Mouse (Mus musculus) limb, embryonic 12.5 days (tissue): Measurements from ENCODE around the gene Fam199x. TPM values are rescaled to one million over a fixed set of nuclear protein-coding genes. Genes with fewer than 3 reads are reported as not detected.

Experiments
- ATAC-seq: fragments of 200-750 bp; cut with Nextera tagmentation; 2 replicates; pipeline ENCODE4 v1.8.0; 2017; ENCODE audit warnings: low read depth, moderate TSS enrichment; ENCODE audit not compliant: insufficient number of reproducible peaks, insufficient read depth, low FRiP score, low TSS enrichment
- H3K27ac ChIP-seq: fragments of 300-500 bp; sonication (generic); 2 replicates; pipeline ENCODE4 v1.5.1; 2016; ENCODE audit warnings: mild to moderate bottlenecking, moderate library complexity
- H3K27me3 ChIP-seq: fragments of 300-500 bp; sonication (generic); 2 replicates; pipeline ENCODE4 v1.6.1; 2016; ENCODE audit warnings: mild to moderate bottlenecking, moderate library complexity
- H3K36me3 ChIP-seq: fragments of 300-500 bp; sonication (generic); 2 replicates; pipeline ENCODE4 v1.6.1; 2016; ENCODE audit warnings: mild to moderate bottlenecking, moderate library complexity
- H3K4me1 ChIP-seq: fragments of 300-500 bp; sonication (generic); replicated peaks from 2 replicates; pipeline ENCODE4 v1.6.1; 2016
- H3K4me2 ChIP-seq: fragments of 300-500 bp; sonication (generic); 2 replicates; pipeline ENCODE4 v1.6.1; 2016; ENCODE audit warnings: mild to moderate bottlenecking, moderate library complexity
- H3K4me3 ChIP-seq: fragments of 300-500 bp; sonication (generic); replicated peaks from 2 replicates; pipeline ENCODE4 v1.5.1; 2016; ENCODE audit warnings: mild to moderate bottlenecking
- H3K9ac ChIP-seq: fragments of 300-500 bp; sonication (generic); replicated peaks from 2 replicates; pipeline ENCODE4 v1.6.1; 2016; ENCODE audit warnings: mild to moderate bottlenecking, moderate library complexity
- H3K9me3 ChIP-seq: fragments of 300-500 bp; sonication (generic); 2 replicates; pipeline ENCODE4 v1.6.1; 2016; ENCODE audit warnings: mild to moderate bottlenecking, moderate library complexity
- WGBS: fragments of 180-500 bp; shearing (Covaris S2); methylation state at CpG from one replicate; pipeline ENCODE4 v1.1.7; 2016; 5-methylcytosine and 5-hydroxymethylcytosine counted together
- polyA plus RNA-seq: library from polyadenylated mRNA; unstranded; fragments of >200 nt; fragmentation: Nextera tagmentation; extraction: Ambion mirVana; gene quantifications from 2 replicates; pipeline ENCODE4 v1.2.1, GENCODE M21; 2016

Fam199x gene
- polyA plus RNA-seq, 1 experiment from 2014 or later, result 15.0 TPM

- Histone ChIP-seq H3K4me2 (no peak overlapping the region), H3K9me3 (no peaks in the 10 kb centered on the region), H3K27me3 (no peaks in the 10 kb centered on the region; the same call in 1 of the 2 replicates), H3K27ac (no peak overlapping the region), H3K4me3 (no peak overlapping the region), H3K9ac (no peak overlapping the region), H3K4me1 (no peaks in the 10 kb centered on the region), H3K36me3 (no peaks in the 10 kb centered on the region)
- ATAC-seq, result no peak
- WGBS, result 91% methylated on average over 9 of the region's 9 CpGs
These were observed 13.8 kb downstream of the Fam199x start for GRCm38 (mm10) chrX:137063202-137063601.

GRCm38 (mm10) chrX:137104531-137104930 is 55.1 kb downstream of the Fam199x start:
- Histone ChIP-seq H3K9me3 (no peaks in the 10 kb centered on the region), H3K4me2 (no peak overlapping the region), H3K9ac (no peak overlapping the region), H3K36me3 (no peaks in the 10 kb centered on the region), H3K27ac (no peak overlapping the region), H3K4me1 (no peaks in the 10 kb centered on the region), H3K4me3 (no peak overlapping the region), H3K27me3 (peaks cover 63% of the 10 kb centered on the region)
- no peak for ATAC-seq
- 19% methylated on average over 25 of the region's 25 CpGs for WGBS

GRCm38 (mm10) chrX:137106498-137106897 is 57.1 kb downstream of the Fam199x start:
- Histone ChIP-seq H3K4me2 (no peak overlapping the region), H3K27ac (no peak overlapping the region), H3K9me3 (no peaks in the 10 kb centered on the region), H3K9ac (no peak overlapping the region), H3K4me1 (no peaks in the 10 kb centered on the region), H3K36me3 (no peaks in the 10 kb centered on the region), H3K27me3 (peaks cover 47% of the 10 kb centered on the region), H3K4me3 (no peak overlapping the region)
- ATAC-seq, result no peak
- WGBS, result 19% methylated on average over 13 of the region's 13 CpGs

GRCm38 (mm10) chrX:137118097-137118746 is 68.8 kb downstream of the Fam199x start:
- ATAC-seq, result no peak

GRCm38 (mm10) chrX:137119675-137120423 is 70.5 kb downstream of the Fam199x start:
- H3K36me3 ChIP-seq, result no peaks in the 10 kb centered on the region
- peak overlapping the region; percentile 6; the same call in 1 of the 2 replicates for H3K4me3 ChIP-seq
- ATAC-seq, result 0 out of 2 replicates have a peak, but pooled peaks have one; percentile 33
- no peak overlapping the region for H3K9ac ChIP-seq
- H3K27ac ChIP-seq, result no peak overlapping the region
- 23% methylated on average over 52 of the region's 52 CpGs for WGBS
- peaks cover 85% of the 10 kb centered on the region for H3K27me3 ChIP-seq
- no peaks in the 10 kb centered on the region for H3K9me3 ChIP-seq
- no peaks in the 10 kb centered on the region for H3K4me1 ChIP-seq
- H3K4me2 ChIP-seq, result peak overlapping the region; percentile 37

More at GRCm38 (mm10) chrX:137118097-137118746, 68.8 kb downstream of the Fam199x start:
- H3K27ac ChIP-seq, result no peak overlapping the region
- peak overlapping the region; percentile 31 for H3K4me2 ChIP-seq
- H3K4me3 ChIP-seq, result peak overlapping the region; percentile 24
- no peaks in the 10 kb centered on the region for H3K4me1 ChIP-seq
- WGBS, result 17% methylated on average over 40 of the region's 40 CpGs
- no peak overlapping the region for H3K9ac ChIP-seq
- no peaks in the 10 kb centered on the region for H3K9me3 ChIP-seq
- H3K27me3 ChIP-seq, result peaks cover 86% of the 10 kb centered on the region
- no peaks in the 10 kb centered on the region for H3K36me3 ChIP-seq

- H3K9ac ChIP-seq, result no peak within 1 kb of the TSS
- peak within 1 kb of the TSS; percentile 35 for H3K4me2 ChIP-seq
- H3K9me3 ChIP-seq, result no peaks in the 10 kb centered on the region
- no peaks in the 10 kb centered on the region for H3K4me1 ChIP-seq
- peak within 1 kb of the TSS; percentile 21 for H3K4me3 ChIP-seq
- no peak within 1 kb of the TSS for H3K27ac ChIP-seq
- H3K36me3 ChIP-seq, result no peaks in the 10 kb centered on the region
- no peak for ATAC-seq
- 27% methylated on average over 18 of the region's 21 CpGs for WGBS
- H3K27me3 ChIP-seq, result peaks cover 85% of the 10 kb centered on the region
These were observed 72.3 kb downstream of the Fam199x start, which contains the start of gene Esx1 for GRCm38 (mm10) chrX:137121718-137122117. Gene Esx1, minus strand, starts transcription at chrX:137122083.

GRCm38 (mm10) chrX:137127542-137127941 is 78.1 kb downstream of the Fam199x start:
- Histone ChIP-seq H3K4me3 (no peak overlapping the region), H3K27ac (no peak overlapping the region), H3K4me2 (no peak overlapping the region), H3K27me3 (peaks cover 67% of the 10 kb centered on the region), H3K9ac (no peak overlapping the region), H3K9me3 (no peaks in the 10 kb centered on the region), H3K36me3 (no peaks in the 10 kb centered on the region), H3K4me1 (no peaks in the 10 kb centered on the region)
- no peak for ATAC-seq
- 12% methylated on average over 17 of the region's 17 CpGs for WGBS

Other genes with a start within 250 kb of the Fam199x start
- gene Plp1, start 226.9 kb upstream of the Fam199x start, polyA plus RNA-seq, result 5.4 and 5.5 TPM in 2 replicates
- 0.35 and 0.39 TPM in 2 replicates for gene Rab9b, start 180.8 kb upstream of the Fam199x start, polyA plus RNA-seq
- not detected in 2 replicates for gene H2bfm, start 122.3 kb upstream of the Fam199x start, polyA plus RNA-seq
- 91.2 and 96.7 TPM in 2 replicates for gene Tmsb15b2, start 74.1 kb upstream of the Fam199x start, polyA plus RNA-seq
- 6.9 and 9.4 TPM in 2 replicates for gene Tmsb15l, start 72.7 kb upstream of the Fam199x start, polyA plus RNA-seq
- gene Tmsb15b1, start 72.7 kb upstream of the Fam199x start, polyA plus RNA-seq, result 36.9 and 38.8 TPM in 2 replicates
- gene Zcchc18, start 56.4 kb upstream of the Fam199x start, polyA plus RNA-seq, result 42.2 and 46.5 TPM in 2 replicates
- 11.2 and 15.4 TPM in 2 replicates for gene Slc25a53, start 11.3 kb upstream of the Fam199x start, polyA plus RNA-seq
- not detected in 2 replicates for gene Esx1, start 72.5 kb downstream of the Fam199x start, polyA plus RNA-seq